Mouse (Mus musculus): ENCODE measurements around the gene Ift22. TPM values are rescaled to one million over a fixed set of nuclear protein-coding genes. Genes with fewer than 3 reads are reported as not detected.

Ift22 gene
- polyA plus RNA-seq, 1 experiment from 2014 or later = 125 TPM

DNA sequence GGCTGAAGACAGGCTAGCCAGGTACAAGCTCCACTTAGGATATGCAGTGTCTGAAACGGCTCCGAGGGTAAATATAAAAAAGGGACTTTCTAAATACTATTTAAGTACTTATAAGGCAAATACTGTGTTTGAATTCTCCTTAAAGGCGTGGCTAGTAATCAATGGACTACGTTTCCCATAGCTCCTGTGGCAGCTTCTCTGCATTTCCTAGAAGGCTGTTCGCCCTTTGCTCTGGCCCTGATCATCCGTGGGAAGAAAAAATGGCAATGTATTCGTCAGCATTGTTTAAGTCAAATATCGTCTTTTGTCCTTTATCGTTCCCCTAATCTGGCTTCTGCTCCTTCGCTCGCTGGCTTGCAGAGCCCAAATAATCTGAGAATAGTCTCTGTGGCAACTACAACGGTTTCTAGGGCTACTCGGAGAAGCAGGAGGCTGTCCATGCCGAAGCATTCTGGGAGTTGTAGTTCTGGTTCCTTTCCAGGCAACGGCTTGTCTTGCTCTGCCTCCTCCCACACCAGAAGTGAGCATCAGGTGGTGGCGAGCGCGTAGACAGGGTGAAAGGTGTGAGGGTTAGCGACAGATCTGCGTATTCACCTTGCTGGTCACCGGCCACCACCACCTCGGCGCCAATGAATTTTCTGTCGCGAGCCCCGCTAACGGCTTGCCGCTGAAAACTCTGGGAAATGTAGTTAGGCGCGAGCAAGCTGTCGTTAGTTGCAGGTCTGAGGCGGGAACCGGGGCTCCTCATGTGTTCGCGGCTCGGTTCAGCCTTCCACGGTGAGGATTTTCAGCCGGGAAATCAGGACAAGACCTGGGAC lies 10.9 kb downstream of the Ift22 start:
- Histone ChIP-seq H3K9me3 (no peaks in the 10 kb centered on the region), H3K27ac (peak overlapping the region; percentile 81), H3K36me3 (replicated peaks) (0 out of 2 replicates have a peak, but pooled peaks cover 3% of the 10 kb centered on the region), H3K4me2 (peak overlapping the region; percentile 74), H3K4me3 (peak overlapping the region; percentile 66), H3K9ac (peak overlapping the region; percentile 71), H3K27me3 (replicated peaks) (no peaks in the 10 kb centered on the region), H3K4me1 (peaks cover 5% of the 10 kb centered on the region)
- WGBS = 2% methylated on average over 38 of the region's 38 CpGs
- ATAC-seq (replicated peaks) = peak; percentile 92

DNA sequence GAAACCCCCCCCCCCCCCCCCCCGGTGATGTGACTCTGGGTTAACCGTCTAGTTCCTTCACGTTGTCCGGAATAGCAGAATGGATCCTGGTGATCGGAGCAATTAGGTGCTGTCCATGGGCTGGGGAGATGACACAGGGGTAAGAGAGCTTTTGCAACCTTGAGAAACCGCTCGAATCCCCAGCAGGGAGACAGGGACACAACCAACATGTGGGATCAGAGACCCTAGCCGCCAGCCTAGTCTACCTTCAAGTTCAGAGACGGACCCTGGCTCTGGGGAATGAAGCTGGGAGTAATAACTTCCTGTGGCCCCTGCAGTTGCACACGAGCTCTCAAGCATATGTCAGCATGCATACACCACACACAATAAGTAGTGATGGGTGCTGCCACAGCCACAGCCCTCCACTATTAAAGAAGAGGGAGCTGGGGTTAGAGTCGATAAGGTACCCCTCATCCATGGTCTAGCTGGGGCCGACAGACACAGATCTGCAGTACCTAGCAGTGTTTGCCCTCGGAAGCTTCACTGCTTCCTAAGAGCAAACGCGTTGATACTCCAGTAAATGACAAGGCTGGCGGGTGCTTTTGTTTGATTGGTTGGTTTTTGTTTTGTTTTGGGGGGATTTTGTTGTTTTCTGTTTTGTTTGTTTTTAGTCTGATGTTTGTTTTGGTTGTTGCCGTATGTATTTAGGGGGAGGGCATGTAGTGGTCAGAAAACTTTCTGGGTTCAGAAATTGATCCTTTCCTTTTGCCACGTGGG lies 11.8 kb downstream of the Ift22 start:
- Histone ChIP-seq H3K27ac (no peak overlapping the region), H3K4me3 (peak overlapping the region; percentile 66), H3K4me1 (peaks cover 5% of the 10 kb centered on the region), H3K36me3 (replicated peaks) (0 out of 2 replicates have a peak, but pooled peaks cover under 1% of the 10 kb centered on the region), H3K27me3 (replicated peaks) (no peaks in the 10 kb centered on the region), H3K9me3 (no peaks in the 10 kb centered on the region), H3K9ac (peak overlapping the region; percentile 71), H3K4me2 (peak overlapping the region; percentile 74)
- WGBS = 25% methylated on average over 18 of the region's 18 CpGs
- ATAC-seq (replicated peaks) = peak; percentile 19

DNA sequence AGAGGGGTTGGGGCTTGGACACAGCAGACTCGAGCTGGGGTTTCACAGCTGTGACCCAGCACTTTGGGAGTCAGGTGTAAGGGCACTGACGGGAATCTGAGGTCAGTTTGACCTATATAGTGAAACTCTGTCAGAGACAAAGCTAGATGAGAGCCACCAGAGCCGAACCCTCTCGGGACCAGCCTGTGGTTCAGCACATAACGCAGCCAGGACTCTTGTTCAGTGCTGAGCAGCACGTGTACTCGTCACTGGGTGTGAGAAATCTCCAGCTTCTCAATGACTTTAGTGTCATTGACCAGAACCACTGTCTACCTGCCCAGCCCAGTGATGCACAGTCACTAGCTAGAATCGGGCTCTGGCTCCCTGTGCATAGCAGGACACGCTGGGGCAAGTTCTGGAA lies 14.9 kb downstream of the Ift22 start:
- Histone ChIP-seq H3K4me2 (no peak overlapping the region), H3K36me3 (replicated peaks) (no peaks in the 10 kb centered on the region), H3K9me3 (no peaks in the 10 kb centered on the region), H3K4me3 (no peak overlapping the region), H3K4me1 (peaks cover 5% of the 10 kb centered on the region), H3K27ac (no peak overlapping the region), H3K9ac (no peak overlapping the region), H3K27me3 (replicated peaks) (no peaks in the 10 kb centered on the region)
- WGBS = 86% methylated on average over 9 of the region's 9 CpGs
- ATAC-seq (replicated peaks) = no peak

DNA sequence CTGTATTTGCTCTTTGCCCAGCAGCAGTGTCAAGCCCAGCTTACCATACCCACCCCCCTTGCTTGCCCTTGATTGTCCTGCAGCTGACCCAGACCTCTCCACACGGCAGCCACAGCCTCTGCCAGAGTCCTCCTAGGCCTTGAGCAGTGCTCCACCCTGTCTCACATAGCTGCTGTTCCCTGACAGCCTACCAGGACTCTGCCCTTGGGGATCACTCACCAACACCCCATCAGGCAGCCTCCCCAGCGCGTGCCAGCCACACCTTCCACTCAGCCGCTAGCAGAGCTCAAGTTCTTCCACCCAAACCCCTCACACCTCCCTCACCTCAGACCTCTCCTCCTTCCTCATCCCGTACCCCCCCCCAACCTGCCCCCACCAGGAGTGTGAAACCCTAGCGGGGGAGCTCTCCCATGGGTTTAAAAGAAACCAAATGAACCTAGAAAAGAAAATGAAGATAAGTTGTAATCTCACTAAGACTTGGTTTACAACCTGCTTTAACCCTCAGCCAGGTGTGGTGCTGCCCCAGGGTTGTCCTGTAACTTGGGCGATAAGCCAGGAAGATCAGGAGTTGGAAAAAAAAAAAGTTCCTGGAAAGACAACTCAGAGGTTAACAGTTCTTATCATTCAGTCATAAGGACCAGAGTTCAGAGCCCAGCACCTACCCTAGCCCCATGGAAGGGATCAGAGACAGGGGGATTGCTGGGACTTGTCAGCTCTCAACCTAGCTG lies 16.0 kb downstream of the Ift22 start:
- Histone ChIP-seq H3K4me1 (peaks cover 5% of the 10 kb centered on the region), H3K27me3 (replicated peaks) (no peaks in the 10 kb centered on the region), H3K4me3 (no peak overlapping the region), H3K27ac (no peak overlapping the region), H3K4me2 (no peak overlapping the region), H3K36me3 (replicated peaks) (no peaks in the 10 kb centered on the region), H3K9ac (no peak overlapping the region), H3K9me3 (no peaks in the 10 kb centered on the region)
- ATAC-seq (replicated peaks) = no peak
- 81% methylated on average over 7 of the region's 7 CpGs for WGBS

DNA sequence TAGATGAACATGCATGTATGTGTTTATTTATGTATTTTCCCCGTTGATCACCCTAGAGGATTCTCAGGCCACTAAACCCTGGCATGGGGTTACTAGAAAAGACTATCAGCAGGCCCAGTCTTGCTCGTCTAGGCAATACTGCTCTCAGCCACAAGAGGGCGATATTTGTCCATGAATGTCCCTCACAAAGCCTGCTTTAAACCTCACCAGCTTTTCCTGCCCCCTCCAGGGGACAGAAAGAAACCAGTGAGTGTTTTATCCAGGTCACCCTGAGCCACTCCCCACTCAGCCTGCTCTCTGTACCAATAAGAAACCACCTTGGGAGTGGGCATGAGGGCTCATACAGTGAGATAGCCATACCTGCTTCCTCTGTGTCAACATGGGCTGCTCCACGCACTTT lies 21.1 kb downstream of the Ift22 start:
- ATAC-seq (replicated peaks) = peak; percentile 67
- H3K4me3 ChIP-seq = no peak overlapping the region
- no peaks in the 10 kb centered on the region for H3K36me3 ChIP-seq (replicated peaks)
- no peaks in the 10 kb centered on the region for H3K9me3 ChIP-seq
- 0 out of 2 replicates have a peak overlapping the region, but pooled peaks have one; percentile 45 for H3K27ac ChIP-seq
- H3K4me2 ChIP-seq = no peak overlapping the region
- no peak overlapping the region for H3K9ac ChIP-seq
- peaks cover 3% of the 10 kb centered on the region; the same call in 1 of the 2 replicates for H3K4me1 ChIP-seq
- 21% methylated on average over 4 of the region's 4 CpGs for WGBS
- H3K27me3 ChIP-seq (replicated peaks) = no peaks in the 10 kb centered on the region

DNA sequence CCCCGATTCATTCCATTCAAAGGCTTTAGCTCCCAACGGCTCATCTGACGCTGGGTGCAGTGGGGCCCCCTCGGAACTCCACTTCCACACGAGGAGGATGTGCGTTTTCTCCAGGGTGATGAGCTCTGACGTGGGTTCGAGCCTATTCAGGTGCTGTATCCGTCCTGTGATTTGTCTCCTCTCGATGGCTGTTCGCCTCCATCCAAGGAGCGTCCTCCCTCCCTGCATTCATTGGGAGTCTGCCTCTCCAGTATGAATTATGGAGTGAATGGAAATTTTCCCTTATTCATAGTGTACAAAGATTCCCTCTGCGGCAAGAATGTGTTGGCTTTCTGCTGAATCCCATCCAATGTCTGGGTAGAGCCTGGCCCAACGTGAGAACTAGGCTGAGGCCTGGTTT lies 23.9 kb downstream of the Ift22 start:
- no peak overlapping the region for H3K4me2 ChIP-seq
- H3K27ac ChIP-seq = no peak overlapping the region
- no peaks in the 10 kb centered on the region for H3K27me3 ChIP-seq (replicated peaks)
- peaks cover 3% of the 10 kb centered on the region; the same call in 1 of the 2 replicates for H3K4me1 ChIP-seq
- H3K36me3 ChIP-seq (replicated peaks) = no peaks in the 10 kb centered on the region
- H3K4me3 ChIP-seq = no peak overlapping the region
- H3K9ac ChIP-seq = no peak overlapping the region
- ATAC-seq (replicated peaks) = no peak
- WGBS = 85% methylated on average over 14 of the region's 14 CpGs
- no peaks in the 10 kb centered on the region for H3K9me3 ChIP-seq

DNA sequence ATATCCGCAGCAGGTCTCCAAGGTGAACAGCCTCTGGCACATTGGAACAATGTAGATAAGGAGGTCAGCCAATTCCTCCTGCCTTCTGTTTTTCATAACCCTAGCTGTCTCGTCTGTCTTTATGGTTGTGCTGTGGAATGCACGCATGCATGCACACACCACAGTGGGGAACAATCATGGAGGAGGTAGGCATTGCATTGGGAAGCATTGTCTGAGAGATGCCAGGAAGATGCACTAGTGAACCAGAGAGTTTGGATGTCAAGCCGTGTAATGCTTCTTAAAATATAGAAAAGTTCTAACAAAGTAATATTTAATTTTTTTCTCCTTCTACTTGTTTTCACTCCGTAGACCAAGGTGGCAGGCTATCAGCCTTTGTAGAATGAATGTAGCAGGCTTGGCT lies 25.0 kb downstream of the Ift22 start:
- Histone ChIP-seq H3K4me2 (no peak overlapping the region), H3K27me3 (replicated peaks) (no peaks in the 10 kb centered on the region), H3K4me3 (no peak overlapping the region), H3K27ac (no peak overlapping the region), H3K9ac (no peak overlapping the region), H3K4me1 (peaks cover 3% of the 10 kb centered on the region; the same call in 1 of the 2 replicates), H3K9me3 (no peaks in the 10 kb centered on the region), H3K36me3 (replicated peaks) (no peaks in the 10 kb centered on the region)
- no peak for ATAC-seq (replicated peaks)
- 84% methylated on average over 5 of the region's 5 CpGs for WGBS

DNA sequence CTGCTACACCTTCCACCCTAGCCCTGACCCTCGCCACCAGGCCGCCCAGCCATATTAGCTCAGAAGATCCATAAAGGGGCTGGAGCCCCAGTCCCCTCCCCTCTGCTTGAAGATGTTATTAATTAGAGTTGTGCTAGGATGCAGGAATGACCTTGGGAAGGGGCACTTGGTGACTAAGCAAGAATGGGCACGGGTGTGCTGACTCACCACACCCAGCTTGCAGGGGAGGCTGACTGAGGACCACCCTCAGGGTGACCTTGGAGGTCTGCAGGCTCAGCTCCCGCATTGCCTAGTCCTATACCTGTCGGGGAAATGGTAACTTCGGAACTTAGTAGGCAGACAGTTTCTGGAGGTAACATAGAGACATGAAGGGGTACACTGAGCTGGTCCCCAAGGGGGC lies 26.0 kb downstream of the Ift22 start:
- H3K9me3 ChIP-seq = no peaks in the 10 kb centered on the region
- no peaks in the 10 kb centered on the region for H3K36me3 ChIP-seq (replicated peaks)
- no peak overlapping the region for H3K4me2 ChIP-seq
- no peak overlapping the region for H3K27ac ChIP-seq
- no peaks in the 10 kb centered on the region for H3K27me3 ChIP-seq (replicated peaks)
- no peak overlapping the region for H3K4me3 ChIP-seq
- 87% methylated on average over 6 of the region's 6 CpGs for WGBS
- no peak for ATAC-seq (replicated peaks)
- H3K4me1 ChIP-seq = peaks cover 3% of the 10 kb centered on the region; the same call in 1 of the 2 replicates
- H3K9ac ChIP-seq = no peak overlapping the region

DNA sequence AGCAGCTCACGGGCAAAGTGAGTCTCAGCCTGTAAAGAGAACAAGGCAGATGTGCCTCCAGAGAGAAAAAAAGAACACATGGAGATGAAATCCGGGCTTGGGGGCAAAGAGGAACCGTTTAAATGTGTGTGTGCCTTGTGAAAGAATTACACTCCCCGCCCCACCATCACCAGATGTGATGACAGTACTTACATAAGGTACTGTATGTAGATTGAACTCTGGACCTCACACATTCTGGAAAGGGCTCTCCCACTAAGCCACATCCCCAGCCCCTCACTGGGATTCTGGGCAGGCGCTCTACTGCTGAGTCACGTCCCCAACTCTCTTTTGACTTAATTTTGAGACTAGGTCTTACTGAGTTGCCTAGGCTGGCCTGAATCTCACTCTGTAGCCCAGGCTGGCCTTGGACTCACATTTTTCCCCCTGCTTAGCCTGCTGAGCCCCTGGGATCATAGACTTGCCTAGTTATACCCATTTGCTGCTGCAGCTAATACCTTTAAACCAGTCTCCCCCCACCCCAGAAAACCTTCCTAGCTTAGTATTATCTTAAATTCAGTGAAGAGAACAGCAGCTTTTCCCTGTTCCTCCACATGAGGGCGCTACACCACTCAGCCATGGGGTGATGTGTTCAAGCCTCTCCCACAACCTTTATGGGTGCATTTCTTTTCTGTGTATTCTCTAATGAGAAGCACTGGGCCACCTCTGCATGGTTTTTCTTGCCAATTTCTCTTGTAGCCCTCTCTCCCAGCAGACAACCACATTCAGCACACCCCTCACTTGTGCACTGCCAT lies 28.1 kb downstream of the Ift22 start:
- H3K27ac ChIP-seq = no peak overlapping the region
- no peaks in the 10 kb centered on the region for H3K9me3 ChIP-seq
- no peak overlapping the region for H3K4me2 ChIP-seq
- no peak for ATAC-seq (replicated peaks)
- H3K9ac ChIP-seq = no peak overlapping the region
- no peaks in the 10 kb centered on the region for H3K36me3 ChIP-seq (replicated peaks)
- no peaks in the 10 kb centered on the region for H3K27me3 ChIP-seq (replicated peaks)
- no peak overlapping the region for H3K4me3 ChIP-seq
- no peaks in the 10 kb centered on the region for H3K4me1 ChIP-seq
- WGBS = 69% methylated on average over 7 of the region's 7 CpGs

DNA sequence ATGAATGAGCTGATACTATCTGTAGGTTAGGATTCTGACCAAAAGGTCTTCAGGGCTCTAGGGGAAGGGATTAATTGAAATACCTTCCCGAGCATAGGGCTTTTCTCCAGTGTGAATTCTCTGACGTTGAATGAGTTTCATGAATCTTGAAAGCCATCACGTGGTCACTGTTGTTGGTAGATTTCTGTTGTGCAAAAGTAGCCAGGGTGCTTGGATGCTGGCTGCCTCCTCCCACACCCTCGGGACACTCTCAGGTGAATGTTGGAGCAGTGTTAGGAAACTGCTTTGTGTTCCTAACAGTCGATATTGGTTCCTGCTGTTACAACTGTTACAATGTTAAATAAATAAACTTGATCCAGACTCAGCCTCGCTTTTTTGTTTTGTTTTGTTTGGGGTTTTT lies 28.8 kb downstream of the Ift22 start:
- Histone ChIP-seq H3K9me3 (no peaks in the 10 kb centered on the region), H3K27me3 (replicated peaks) (no peaks in the 10 kb centered on the region), H3K27ac (no peak overlapping the region), H3K4me3 (no peak overlapping the region), H3K4me2 (no peak overlapping the region), H3K36me3 (replicated peaks) (no peaks in the 10 kb centered on the region), H3K9ac (no peak overlapping the region), H3K4me1 (no peaks in the 10 kb centered on the region)
- WGBS = 84% methylated on average over 6 of the region's 6 CpGs
- no peak for ATAC-seq (replicated peaks)

DNA sequence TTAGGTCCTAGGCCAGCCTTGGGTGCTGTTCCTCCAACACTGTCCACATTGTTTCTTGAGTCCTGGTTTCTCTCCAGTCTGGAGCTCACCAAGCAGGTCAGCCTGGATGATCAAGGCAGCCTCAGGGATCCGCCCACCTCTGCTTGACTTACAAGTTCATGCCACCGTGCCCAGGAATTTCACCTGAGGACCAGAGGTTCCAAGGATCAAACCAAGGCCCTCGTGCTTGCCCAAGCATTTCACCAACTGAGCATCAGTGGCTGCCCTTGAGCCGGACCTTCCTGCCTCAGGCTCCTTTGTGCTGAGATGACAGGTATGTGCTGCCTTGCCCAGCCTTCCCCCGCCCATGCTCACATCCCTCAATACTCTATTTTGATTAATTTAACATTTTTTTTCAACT lies 29.7 kb downstream of the Ift22 start:
- H3K9ac ChIP-seq = no peak overlapping the region
- no peak for ATAC-seq (replicated peaks)
- H3K36me3 ChIP-seq (replicated peaks) = no peaks in the 10 kb centered on the region
- no peaks in the 10 kb centered on the region for H3K4me1 ChIP-seq
- H3K9me3 ChIP-seq = no peaks in the 10 kb centered on the region
- no peak overlapping the region for H3K4me2 ChIP-seq
- no peaks in the 10 kb centered on the region for H3K27me3 ChIP-seq (replicated peaks)
- H3K4me3 ChIP-seq = no peak overlapping the region
- H3K27ac ChIP-seq = no peak overlapping the region
- 91% methylated on average over 5 of the region's 5 CpGs for WGBS
